Mouse (Mus musculus): ENCODE results near the gene Ralgapa1.

Ralgapa1 gene

DNA sequence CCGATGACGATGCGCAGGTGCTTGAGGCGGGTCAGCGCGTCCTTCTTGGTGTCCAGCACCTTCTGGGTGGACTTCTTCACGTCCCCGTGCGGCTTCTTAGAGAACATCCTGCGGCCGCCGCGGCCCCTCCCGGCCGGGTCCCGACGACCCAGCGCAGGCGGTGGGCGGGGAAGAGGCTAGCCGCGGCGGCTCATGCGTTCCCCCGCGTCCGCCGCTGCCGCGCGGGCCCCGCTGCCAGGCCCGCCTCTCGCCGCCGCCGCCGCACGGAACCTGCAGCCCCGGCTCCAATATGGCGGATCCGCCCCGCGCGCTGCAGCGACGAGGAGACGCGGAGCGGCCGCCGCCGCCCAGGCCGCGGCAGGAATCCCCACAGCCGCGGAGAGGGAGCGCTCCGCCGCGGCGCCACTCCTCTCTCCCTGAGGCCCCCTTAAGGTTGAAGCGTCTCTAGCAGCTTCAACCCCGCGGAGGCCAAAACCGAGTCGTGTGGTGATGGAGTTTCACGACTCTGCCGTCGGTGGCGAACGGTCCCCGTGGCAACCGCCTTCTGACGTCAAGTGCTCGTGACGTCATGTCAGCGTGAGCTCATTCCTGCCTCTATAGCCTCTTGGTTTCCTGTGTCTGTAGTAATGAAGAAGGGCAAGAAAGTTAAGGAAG is at the start of gene Ralgapa1:
Gene Ralgapa1 (minus strand): TSS at position 507 of the 654 bp plus-strand sequence.
- peak; percentile 85 for DNase-seq

DNA sequence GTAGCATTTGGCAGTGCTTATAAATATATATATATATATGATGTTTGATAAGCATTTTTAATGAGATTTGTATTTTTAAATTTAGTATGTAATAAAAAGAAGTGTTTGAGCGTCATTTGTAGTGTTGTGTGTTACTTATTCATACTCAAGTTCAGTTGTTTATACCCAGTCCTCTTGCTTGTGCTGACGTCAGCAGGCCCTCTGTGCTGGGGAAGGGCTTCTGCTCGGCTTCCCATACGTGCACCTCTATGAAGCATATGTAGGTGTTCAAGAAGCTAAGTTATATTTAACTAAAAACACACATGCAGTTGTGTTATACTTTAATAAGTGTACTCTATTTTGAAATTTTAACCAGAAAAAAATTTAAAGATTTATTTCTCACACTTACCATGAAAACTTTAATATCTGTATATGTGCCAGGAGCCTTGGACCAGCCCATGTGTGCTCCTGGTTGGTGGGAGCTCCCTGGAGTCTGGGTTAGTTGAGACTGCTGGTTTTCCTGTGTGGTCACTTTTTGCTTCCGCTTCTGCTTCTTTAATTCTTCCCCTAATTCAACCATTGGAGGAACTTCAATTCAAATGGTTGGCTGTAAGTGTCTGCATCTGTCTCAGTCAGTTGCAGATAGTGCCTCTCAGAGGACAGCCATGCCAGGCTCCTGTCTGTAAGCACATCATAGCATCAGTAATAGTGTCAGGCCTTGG is 48.8 kb upstream of the Ralgapa1 start:
- DNase-seq = no peak

DNA sequence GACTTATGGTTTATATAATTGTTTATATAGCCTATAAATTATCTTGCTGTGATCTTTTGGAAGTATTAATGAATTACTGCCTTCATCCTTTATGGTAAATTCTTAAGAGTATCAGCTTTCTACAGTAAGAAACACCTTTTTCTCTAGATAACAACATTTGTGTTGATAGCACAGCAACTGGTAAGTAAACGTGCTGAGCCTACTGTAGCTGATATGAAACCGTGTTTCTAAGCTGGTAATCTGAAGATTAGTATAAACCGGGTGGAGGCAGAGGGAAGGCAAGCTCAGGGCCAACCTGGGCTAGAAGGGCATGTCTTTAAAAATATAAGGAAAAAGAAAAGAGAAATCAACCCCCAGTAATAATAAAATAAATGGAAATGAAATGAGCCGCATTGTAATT is 46.8 kb upstream of the Ralgapa1 start:
- DNase-seq = no peak

DNA sequence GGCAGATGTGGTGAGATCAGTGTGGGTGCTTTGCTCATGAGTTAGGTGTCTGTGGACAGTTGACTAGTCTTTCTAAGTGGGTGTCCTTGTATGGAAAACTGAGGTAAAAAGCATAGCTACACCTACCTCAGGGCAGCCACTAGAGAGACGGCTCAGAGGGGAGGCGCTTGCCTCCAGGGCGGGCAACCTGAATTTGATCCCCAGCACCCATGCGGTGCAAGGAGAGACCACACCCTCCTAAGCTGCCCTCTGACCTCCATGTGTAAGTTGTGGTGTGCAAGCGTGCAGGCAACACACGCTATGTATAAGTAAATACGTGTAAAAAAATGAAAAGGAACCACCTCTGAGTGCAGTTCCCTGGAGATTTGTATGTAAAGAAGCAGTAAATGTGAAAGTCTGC is 39.7 kb upstream of the Ralgapa1 start:
- no peak for DNase-seq

DNA sequence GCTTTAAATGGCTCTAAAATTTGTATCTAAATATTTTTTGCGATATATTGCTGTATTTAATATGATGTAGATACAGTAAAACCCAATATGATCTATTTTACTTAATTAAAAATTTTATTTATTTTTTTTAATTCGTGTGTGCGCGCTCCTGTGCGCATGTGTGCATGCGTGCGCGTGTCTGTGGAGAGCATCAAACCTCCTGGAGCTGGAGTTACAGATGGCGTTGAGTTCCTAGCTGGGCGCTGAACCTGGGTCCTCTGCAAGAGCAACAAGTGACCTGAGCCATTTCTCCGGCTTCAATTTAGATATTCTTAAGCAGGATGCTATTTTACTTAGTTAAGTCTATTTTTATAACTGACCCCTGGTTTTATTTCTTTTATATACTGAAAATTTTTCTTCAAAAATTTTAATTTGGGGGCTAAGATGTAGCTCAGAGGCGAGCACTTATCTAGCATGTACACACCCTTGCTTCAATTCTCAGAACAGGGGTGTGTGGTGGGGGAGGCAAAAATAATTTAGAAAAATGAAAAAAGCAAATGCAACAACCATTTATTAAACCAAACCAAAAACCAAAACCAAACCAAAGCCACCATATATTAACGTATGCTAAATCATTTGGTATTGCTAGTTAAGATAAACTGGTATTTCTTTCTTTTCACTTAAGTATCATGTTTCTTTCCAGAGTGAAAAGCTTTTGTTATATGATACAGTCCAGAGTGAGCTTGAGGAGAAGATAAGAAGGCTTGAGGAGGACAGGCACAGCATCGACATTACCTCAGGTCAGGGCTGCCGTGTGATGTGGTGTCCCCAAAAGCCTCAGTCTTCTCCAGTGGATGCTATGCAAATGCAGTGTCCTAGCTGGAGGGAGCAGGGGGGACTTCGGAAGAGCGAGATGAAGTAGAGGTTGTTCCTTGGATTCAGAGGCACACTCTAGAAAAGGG is 38.7 kb upstream of the Ralgapa1 start:
- DNase-seq = no peak

DNA sequence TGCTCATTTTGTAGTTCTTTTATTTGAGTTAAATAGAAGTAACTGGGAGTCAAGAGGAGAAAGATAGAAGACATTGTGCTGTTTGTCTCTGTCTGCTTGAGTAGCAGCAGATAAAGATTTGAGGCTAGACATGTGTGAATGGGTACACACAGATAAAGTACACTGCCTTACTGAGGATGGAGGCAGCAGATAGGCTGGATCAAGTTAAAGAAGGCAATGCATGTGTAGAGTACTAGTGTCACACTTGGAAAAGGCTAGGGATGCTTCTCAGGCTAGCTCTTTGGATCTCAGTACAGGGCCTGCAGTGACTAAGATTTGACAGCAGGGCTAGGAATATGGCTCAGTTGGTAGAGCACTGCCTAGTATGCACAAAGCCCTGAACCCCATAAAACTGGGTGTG is 29.7 kb upstream of the Ralgapa1 start:
- no peak for DNase-seq

DNA sequence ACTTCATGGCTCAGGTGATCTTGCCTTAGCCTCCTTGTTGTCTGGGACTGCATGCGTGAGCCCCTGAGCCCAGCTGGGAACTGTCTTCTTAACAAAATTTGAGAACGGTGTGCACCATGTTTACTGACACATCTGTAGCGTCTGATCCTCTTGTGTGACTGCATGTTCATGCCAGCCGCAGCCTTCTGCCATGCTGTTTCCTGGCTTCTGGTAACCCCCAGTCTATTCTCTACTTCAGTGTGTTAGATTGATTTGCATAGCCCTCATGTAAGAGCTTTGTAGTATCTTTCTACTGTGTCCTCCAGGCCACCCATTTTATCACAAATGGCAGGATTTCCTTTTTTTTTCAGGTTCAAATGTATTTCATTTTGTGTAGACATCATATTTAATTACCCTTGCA is 26.9 kb upstream of the Ralgapa1 start:
- no peak for DNase-seq

DNA sequence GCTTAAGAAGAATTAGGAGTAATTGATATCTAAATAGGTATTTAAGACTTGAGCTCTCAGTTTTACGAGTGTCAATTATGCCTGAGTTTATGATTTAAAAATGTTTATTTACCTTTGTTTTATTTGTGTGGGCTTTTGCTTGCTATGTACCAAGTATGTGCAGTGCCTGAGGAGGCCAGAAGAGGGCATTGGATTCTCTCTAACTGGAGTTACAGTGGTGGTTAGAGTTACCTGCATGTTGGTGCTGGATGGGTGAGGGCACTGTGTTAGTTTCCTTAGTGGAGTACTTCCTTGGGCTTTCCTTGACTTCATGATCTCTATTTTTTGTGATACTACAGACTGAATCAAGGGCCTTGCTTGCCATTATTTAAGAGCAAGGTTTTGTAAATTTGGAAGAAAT is 25.8 kb upstream of the Ralgapa1 start:
- no peak for DNase-seq

DNA sequence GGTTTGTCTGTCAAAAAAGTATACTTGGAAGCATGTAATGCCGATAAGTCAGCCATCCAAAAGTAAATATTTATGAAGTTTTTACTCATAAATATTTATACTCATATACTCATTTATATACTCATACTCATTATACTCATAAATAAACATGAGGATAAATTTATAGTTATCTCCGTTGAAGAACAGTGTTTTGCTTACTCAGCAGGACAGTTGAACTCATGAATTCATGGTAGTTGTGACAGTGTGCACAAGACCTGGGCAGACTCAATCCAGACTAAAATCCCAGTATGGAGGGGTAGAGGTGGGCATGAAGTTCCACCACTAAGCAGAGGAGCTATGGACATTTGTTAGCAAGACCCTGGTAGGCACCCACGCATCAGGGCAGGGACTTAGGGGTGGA is 16.5 kb upstream of the Ralgapa1 start:
- DNase-seq = no peak

DNA sequence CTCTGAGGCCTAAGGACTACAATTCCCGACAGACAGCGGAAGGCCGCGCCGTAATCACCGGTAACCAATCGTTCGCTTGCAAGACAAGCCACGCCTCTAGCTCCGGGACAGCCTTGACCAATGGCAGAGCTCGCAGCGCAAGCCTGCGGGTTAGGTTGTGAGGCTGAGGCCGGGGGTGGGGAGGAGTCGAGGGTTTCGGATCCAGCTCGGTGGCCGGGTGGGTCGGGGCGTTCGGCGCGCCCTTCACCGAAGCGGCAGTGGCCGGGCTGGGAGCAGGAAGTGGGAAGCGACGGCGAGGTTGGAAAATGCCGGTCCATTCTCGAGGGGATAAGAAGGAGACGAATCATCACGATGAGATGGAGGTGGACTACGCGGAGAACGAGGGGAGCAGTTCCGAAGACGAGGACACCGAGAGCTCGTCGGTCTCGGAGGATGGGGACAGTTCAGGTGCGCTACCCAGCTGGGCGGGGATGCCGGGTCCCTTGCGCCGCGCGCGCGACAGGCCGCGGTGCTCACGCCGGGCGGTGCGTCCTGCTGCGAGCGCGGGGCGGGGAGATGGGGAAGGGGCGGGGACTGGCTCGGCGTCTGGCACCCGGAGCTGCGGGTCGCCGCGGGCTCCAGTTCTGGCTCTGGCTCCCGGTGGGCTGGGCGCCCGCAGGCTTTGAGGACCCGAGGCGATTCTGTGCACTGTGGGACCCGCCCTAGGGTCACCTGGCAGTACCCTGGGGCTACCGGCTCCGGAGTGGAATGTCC is 15.4 kb upstream of the Ralgapa1 start, which contains the start of gene Brms1l:
Gene Brms1l (plus strand): TSS at position 126 of the 753 bp plus-strand sequence.
- peak; percentile 95 for DNase-seq

DNA sequence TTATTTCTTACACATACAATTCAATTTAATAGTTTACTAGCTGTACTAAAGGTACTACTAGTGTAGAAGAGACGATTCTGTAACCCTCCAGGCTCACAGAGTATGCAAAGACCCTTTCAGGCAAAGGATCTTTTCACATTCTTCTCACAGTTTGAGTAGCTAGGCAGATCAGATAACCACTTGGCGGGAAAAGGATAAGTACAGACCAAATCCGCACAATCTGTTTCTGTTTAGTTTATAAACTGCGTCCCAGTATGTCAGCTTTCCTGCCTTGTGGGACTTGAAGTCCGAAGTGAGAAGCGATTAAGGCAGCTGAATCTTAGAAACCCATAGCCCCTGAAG is 14.9 kb upstream of the Ralgapa1 start:
- DNase-seq = no peak

DNA sequence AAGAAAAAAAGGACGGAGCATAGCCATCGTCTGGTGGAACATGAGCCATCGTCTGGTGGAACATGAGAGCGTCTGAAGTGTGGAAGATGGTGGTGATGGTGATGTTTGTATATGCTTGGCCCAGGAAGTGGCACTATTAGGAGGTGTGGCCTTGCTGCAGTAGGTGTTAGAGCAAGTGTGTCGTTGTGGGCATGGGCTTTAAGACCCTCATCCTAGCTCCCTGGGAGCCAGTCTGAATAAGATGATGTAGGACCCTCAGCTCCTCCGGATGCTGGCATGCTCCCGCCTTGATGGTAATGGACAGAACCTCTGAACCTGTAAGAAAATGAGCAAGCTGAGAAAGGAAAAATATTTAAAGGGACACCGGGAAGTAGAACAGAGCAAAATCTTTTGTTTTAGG is 13.9 kb upstream of the Ralgapa1 start:
- no peak for DNase-seq

DNA sequence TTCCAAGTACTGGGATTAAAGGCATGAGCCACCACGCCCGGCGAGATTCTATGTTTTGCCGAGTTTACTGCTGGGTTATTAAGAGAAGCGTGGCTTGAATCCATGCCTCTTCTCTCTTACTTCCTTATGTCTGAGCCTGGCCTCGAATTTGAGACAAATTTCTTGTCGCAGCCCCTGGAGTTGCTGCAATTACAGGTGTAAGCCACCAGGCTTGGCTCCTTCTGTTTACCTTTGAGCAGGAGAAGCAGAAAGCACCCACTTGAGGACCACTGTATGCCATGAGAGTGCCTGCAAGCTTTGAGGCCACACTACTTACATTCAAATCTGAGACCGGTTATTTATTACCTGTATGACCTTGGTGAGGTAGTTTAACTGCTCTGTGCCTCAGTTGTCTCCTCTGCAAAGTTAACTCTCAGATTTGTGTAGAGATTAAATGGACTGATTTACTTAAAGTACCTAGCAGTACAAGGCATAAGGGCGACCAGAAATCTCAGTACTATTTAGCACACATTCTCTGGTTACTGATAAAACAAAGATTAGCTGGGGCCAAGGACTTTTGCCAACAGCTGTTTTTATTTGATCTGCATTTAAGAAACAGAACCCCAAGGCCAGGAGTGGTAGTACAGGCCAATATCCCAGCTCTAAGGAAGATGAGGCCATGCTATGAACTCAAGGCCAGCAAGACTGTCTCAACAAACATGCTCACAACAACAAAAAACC is 13.1 kb upstream of the Ralgapa1 start:
- DNase-seq = no peak

DNA sequence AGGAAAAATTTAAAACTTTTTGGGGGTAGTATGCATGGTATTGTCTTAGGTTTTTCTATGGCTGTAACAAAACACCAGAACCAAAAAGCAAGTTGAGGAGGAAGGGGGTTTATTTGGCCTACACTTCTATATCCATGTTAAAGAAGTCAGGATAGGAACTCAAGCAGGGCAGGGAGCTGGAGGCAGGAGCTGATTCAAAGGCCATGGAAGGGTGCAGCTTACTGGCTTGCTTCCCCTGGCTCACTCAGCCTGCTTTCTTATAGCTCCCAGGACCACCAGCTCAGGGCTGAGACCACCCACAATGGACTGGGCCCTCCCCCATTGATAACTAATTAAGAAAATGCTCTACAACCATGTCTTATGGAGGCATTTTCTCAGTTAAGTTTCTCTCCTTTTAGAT is 12.0 kb upstream of the Ralgapa1 start:
- no peak for DNase-seq

DNA sequence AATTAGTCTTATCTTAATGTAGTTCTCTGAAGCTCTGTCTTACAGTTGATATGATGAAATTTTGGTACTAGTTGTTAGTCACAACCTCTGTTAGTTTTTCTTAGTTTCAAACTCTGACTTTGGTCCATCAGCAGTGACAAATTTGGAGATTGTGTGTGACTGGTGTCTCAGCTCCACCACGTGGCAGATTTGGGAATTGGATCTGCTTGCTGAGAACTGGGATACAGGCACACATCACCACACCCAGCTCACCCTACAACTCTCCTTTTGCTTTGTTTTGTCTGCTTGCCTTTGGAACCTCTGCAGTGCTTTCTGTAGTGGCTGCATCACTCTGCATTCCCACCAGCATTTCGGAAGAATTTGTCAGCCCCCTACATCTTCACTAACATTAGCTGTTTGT is 10.1 kb upstream of the Ralgapa1 start:
- DNase-seq = peak; percentile 67

DNA sequence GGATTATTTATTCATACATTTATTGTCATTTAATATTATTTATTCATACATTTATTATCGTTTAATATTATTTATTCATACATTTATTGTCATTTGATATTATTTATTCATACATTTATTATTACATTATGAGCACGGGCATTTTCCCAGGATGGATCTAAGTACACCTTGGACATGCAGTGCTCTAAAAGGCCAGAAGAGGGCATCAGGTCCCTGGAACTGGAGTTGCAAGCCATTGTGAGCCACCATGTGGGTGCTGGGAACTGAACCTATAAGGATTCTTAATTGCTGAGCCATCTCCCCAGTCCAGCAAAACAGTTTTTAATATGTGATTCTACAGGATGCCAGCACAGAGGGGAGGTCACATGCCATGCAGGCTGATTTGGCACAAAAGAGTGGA is 4.6 kb upstream of the Ralgapa1 start:
- no peak for DNase-seq

DNA sequence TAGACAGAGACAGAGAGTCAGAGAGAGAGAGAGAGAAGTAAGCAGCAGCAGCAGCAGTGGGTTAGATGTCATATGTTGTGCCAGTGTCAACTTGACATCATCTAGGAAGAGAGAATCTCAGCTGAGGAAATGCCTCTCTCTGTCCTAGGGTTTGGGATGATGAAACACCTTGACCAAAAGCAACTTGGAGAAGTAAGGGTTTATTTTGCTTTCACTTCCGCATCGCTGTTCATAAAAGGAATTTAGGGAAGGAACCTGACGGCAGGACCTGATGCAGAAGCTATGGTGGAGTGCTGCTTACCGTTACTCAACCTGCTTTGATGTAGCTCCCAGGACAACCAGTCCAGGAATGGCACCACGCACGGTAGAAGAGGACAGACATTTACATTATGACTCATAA is 3.1 kb upstream of the Ralgapa1 start:
- DNase-seq = no peak

DNA sequence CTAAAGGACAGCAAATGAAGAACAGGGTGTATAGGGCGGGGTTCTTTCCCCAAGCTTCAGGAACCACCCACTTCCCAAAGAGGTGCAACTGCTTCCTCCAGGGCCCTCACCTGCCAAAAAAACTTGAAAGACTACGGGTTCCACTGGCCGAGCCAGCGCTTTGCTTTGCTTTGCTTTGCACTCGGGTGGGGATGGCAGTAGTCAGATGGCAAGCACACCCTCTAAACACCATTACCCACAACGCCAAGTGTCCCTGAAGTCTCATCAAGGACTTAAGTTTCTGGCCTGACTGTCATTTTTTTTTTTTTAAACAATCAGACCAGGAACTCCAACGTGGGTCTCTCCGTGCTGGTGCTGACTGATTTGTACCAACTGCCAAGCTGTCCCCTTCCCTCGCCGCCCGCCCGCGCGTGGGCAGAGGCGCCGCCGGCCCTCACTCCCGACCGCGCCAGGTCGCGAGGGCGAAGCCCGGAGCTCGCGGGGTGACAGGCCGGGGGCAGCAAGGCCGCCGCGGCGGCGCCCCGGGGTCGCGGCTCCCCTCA is 777 bp downstream of the Ralgapa1 start:
- peak; percentile 29 for DNase-seq

DNA sequence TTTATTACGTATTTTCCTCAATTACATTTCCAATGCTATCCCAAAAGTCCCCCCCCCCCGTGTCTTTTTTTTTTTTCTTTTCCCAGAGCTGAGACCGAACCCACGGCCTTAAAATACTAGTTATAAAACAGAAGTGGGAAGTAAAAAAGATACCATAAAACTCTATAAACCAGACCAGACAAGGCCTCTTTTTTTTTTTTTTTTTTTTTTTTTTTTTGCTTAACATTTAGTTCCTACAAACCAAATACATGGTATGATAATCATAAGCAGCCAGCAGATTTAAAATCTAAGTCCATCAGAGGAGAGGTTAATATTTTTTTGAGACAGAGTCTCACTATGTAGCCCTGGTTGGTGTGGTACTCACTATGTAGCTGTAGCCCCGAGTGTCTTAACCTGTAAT is 4.5 kb downstream of the Ralgapa1 start:
- no peak for DNase-seq

DNA sequence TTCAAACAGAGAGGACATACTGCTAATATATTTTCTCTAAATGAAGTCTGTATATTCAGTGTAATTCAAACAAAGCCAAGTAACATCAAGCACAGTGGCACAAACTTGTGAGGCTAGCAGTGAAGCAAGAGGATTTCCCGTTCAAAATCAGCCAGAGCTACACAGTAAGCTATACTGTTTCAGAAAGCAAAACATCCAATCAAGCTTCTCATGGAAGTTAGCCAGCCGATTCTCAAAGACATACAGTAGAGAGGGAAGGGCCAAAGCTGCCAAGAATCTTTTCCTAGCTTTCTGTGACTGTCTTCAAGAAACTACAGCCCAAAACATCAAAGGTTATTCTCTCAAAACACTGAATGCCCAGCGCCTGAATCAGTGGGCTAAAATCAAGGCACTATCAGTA is 15.9 kb downstream of the Ralgapa1 start:
- no peak for DNase-seq

DNA sequence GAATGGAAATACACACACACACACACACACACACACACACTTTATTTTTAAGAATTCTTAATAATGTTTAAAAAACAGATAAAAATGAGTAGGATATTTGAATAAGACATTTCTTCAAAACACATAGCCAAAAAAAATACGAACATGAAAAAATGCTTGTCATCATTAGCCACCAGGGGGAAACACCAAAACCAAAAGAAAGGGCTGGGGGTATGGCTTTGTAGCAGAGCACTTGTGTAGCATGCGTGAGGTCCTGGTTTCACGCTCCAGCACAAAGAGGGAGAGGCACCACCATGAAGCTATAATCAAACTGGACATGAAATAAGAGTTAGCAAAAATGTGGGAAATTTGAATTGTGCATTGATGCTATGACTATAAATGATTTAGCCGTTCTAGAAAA is 19.8 kb downstream of the Ralgapa1 start:
- no peak for DNase-seq

DNA sequence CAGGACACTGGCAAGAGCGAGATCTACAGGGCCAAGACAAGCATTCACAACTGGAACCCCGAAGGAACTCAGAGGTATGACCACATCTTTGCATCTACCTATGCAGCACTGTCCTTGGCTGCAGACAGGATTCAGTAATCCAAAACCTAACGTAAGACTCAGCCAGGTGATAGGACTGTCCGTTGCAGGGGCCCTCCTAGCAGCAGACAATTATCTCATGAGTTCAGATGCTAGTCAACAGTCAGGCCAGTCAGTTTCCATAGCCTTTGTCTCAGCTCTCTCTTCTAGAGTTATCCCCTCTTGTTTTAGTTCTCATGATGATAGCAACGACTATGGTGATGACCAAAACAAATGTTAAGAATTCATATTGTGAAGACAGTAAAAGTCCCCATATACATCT is 20.8 kb downstream of the Ralgapa1 start:
- no peak for DNase-seq

Measured in right cerebral cortex, postnatal 25 days (tissue).